Mouse (Mus musculus) hindbrain, embryonic 10.5 days (tissue): ENCODE data around the gene Chd2. TPM values are rescaled to one million over a fixed set of nuclear protein-coding genes. Genes with fewer than 3 reads are reported as not detected.

Experiments used
- DNase-seq: peaks from one replicate; pipeline ENCODE4 v3.0.0-alpha.2; 2017; ENCODE audit warnings: low spot score
- H3K27ac ChIP-seq: fragments of 300-500 bp; sonication (generic); 2 replicates; pipeline ENCODE4 v1.5.1; 2016; ENCODE audit warnings: mild to moderate bottlenecking, moderate library complexity
- H3K27me3 ChIP-seq: fragments of 300-500 bp; sonication (generic); 2 replicates; pipeline ENCODE4 v1.6.1; 2016; ENCODE audit warnings: mild to moderate bottlenecking; ENCODE audit not compliant: poor library complexity, insufficient read depth, severe bottlenecking
- H3K36me3 ChIP-seq: fragments of 300-500 bp; sonication (generic); 2 replicates; pipeline ENCODE4 v1.6.1; 2016; ENCODE audit warnings: mild to moderate bottlenecking, moderate library complexity
- H3K4me1 ChIP-seq: fragments of 300-500 bp; sonication (generic); replicated peaks from 2 replicates; pipeline ENCODE4 v1.6.1; 2016; ENCODE audit warnings: mild to moderate bottlenecking
- H3K4me3 ChIP-seq: fragments of 300-500 bp; sonication (generic); 2 replicates; pipeline ENCODE4 v1.5.1; 2016; ENCODE audit warnings: mild to moderate bottlenecking, moderate library complexity
- H3K9me3 ChIP-seq: fragments of 300-500 bp; sonication (generic); 2 replicates; pipeline ENCODE4 v1.6.1; 2016; ENCODE audit warnings: mild to moderate bottlenecking, moderate library complexity
- WGBS: fragments of 180-500 bp; shearing (Covaris S2); methylation state at CpG from one replicate; pipeline ENCODE4 v1.1.7; 2016; 5-methylcytosine and 5-hydroxymethylcytosine counted together
- polyA plus RNA-seq: library from polyadenylated mRNA; unstranded; fragments of >200 nt; fragmentation: Nextera tagmentation; extraction: Ambion mirVana; gene quantifications from 2 replicates; pipeline ENCODE4 v1.2.1, GENCODE M21; 2016

The Chd2 gene
- polyA plus RNA-seq, 1 experiment from 2014 or later = 37.1 TPM

GRCm38 (mm10) chr7:73412419-73412818 lies 129.2 kb downstream of the Chd2 start:
- no peak for DNase-seq
- H3K27ac ChIP-seq = peak overlapping the region; percentile 8; the same call in 1 of the 2 replicates
- WGBS = 87% methylated on average over 7 of the region's 7 CpGs
- peaks cover 100% of the 10 kb centered on the region for H3K36me3 ChIP-seq
- H3K4me3 ChIP-seq = no peak overlapping the region
- no peaks in the 10 kb centered on the region for H3K27me3 ChIP-seq
- peaks cover 59% of the 10 kb centered on the region for H3K4me1 ChIP-seq
- H3K9me3 ChIP-seq = no peaks in the 10 kb centered on the region

GRCm38 (mm10) chr7:73411986-73412385 lies 129.6 kb downstream of the Chd2 start:
- WGBS = 97% methylated on average over 4 of the region's 4 CpGs
- H3K4me1 ChIP-seq = peaks cover 58% of the 10 kb centered on the region
- peaks cover 100% of the 10 kb centered on the region for H3K36me3 ChIP-seq
- 0 out of 2 replicates have a peak overlapping the region, but pooled peaks have one; percentile 8 for H3K27ac ChIP-seq
- no peak for DNase-seq
- H3K9me3 ChIP-seq = no peaks in the 10 kb centered on the region
- no peak overlapping the region for H3K4me3 ChIP-seq
- no peaks in the 10 kb centered on the region for H3K27me3 ChIP-seq

GRCm38 (mm10) chr7:73411523-73411922 lies 130.1 kb downstream of the Chd2 start:
- 73% methylated on average over 7 of the region's 7 CpGs for WGBS
- Histone ChIP-seq H3K27me3 (no peaks in the 10 kb centered on the region), H3K27ac (no peak overlapping the region), H3K4me3 (no peak overlapping the region), H3K36me3 (peaks cover 100% of the 10 kb centered on the region), H3K4me1 (peaks cover 55% of the 10 kb centered on the region), H3K9me3 (peaks cover 3% of the 10 kb centered on the region; the same call in 1 of the 2 replicates)
- DNase-seq = no peak

GRCm38 (mm10) chr7:73405550-73405949 lies 136.1 kb downstream of the Chd2 start:
- 92% methylated on average over 11 of the region's 11 CpGs for WGBS
- H3K4me1 ChIP-seq = peaks cover 40% of the 10 kb centered on the region
- DNase-seq = no peak
- H3K9me3 ChIP-seq = peaks cover 13% of the 10 kb centered on the region; the same call in 1 of the 2 replicates
- H3K27ac ChIP-seq = no peak overlapping the region
- no peaks in the 10 kb centered on the region for H3K27me3 ChIP-seq
- H3K4me3 ChIP-seq = no peak overlapping the region
- H3K36me3 ChIP-seq = peaks cover 92% of the 10 kb centered on the region

GRCm38 (mm10) chr7:73403538-73403937 lies 138.1 kb downstream of the Chd2 start:
- peaks cover 75% of the 10 kb centered on the region for H3K36me3 ChIP-seq
- no peak overlapping the region for H3K4me3 ChIP-seq
- H3K4me1 ChIP-seq = peaks cover 53% of the 10 kb centered on the region
- no peak for DNase-seq
- H3K27ac ChIP-seq = peak overlapping the region; percentile 46; the same call in 1 of the 2 replicates
- peaks cover 13% of the 10 kb centered on the region; the same call in 1 of the 2 replicates for H3K9me3 ChIP-seq
- WGBS = 42% methylated on average over 3 of the region's 3 CpGs
- H3K27me3 ChIP-seq = no peaks in the 10 kb centered on the region

GRCm38 (mm10) chr7:73402671-73403070 lies 139.0 kb downstream of the Chd2 start:
- Histone ChIP-seq H3K4me3 (no peak overlapping the region), H3K9me3 (peaks cover 13% of the 10 kb centered on the region; the same call in 1 of the 2 replicates), H3K27ac (peak overlapping the region; percentile 46), H3K36me3 (peaks cover 75% of the 10 kb centered on the region), H3K27me3 (no peaks in the 10 kb centered on the region), H3K4me1 (peaks cover 62% of the 10 kb centered on the region)
- 84% methylated on average over 1 of the region's 1 CpGs for WGBS
- DNase-seq = no peak

GRCm38 (mm10) chr7:73402106-73402505 lies 139.5 kb downstream of the Chd2 start:
- Histone ChIP-seq H3K27ac (no peak overlapping the region), H3K9me3 (peaks cover 13% of the 10 kb centered on the region; the same call in 1 of the 2 replicates), H3K4me1 (peaks cover 67% of the 10 kb centered on the region), H3K27me3 (no peaks in the 10 kb centered on the region), H3K36me3 (peaks cover 74% of the 10 kb centered on the region), H3K4me3 (no peak overlapping the region)
- DNase-seq = no peak
- WGBS = 69% methylated on average over 2 of the region's 2 CpGs

- H3K36me3 ChIP-seq = peaks cover 73% of the 10 kb centered on the region
- DNase-seq = peak; percentile 67
Measured at GRCm38 (mm10) chr7:73400051-73400916, 141.3 kb downstream of the Chd2 start.

GRCm38 (mm10) chr7:73399501-73400044 lies 142.1 kb downstream of the Chd2 start:
- WGBS = 2% methylated on average over 19 of the region's 19 CpGs
- H3K27me3 ChIP-seq = no peaks in the 10 kb centered on the region; the same call in 1 of the 2 replicates
- DNase-seq = peak; percentile 82
- H3K4me3 ChIP-seq = peak overlapping the region; percentile 49
- no peaks in the 10 kb centered on the region for H3K9me3 ChIP-seq
- peaks cover 89% of the 10 kb centered on the region for H3K4me1 ChIP-seq
- peak overlapping the region; percentile 87 for H3K27ac ChIP-seq
- peaks cover 73% of the 10 kb centered on the region for H3K36me3 ChIP-seq

More at GRCm38 (mm10) chr7:73400051-73400916, 141.3 kb downstream of the Chd2 start:
- Histone ChIP-seq H3K27me3 (no peaks in the 10 kb centered on the region; the same call in 1 of the 2 replicates), H3K9me3 (no peaks in the 10 kb centered on the region), H3K4me1 (peaks cover 82% of the 10 kb centered on the region), H3K4me3 (peak overlapping the region; percentile 49), H3K27ac (peak overlapping the region; percentile 87)
- WGBS = 15% methylated on average over 20 of the region's 20 CpGs

GRCm38 (mm10) chr7:73398806-73399442 lies 142.7 kb downstream of the Chd2 start:
- 10% methylated on average over 19 of the region's 19 CpGs for WGBS
- H3K4me3 ChIP-seq = peak overlapping the region; percentile 49
- no peaks in the 10 kb centered on the region; the same call in 1 of the 2 replicates for H3K27me3 ChIP-seq
- no peak for DNase-seq
- no peaks in the 10 kb centered on the region for H3K9me3 ChIP-seq
- peaks cover 96% of the 10 kb centered on the region for H3K4me1 ChIP-seq
- H3K36me3 ChIP-seq = peaks cover 73% of the 10 kb centered on the region
- H3K27ac ChIP-seq = peak overlapping the region; percentile 87

- no peaks in the 10 kb centered on the region for H3K9me3 ChIP-seq
- peak; percentile 72 for DNase-seq
- H3K27me3 ChIP-seq = no peaks in the 10 kb centered on the region; the same call in 1 of the 2 replicates
- peak overlapping the region; percentile 87 for H3K27ac ChIP-seq
- peaks cover 70% of the 10 kb centered on the region for H3K36me3 ChIP-seq
- H3K4me3 ChIP-seq = peak overlapping the region; percentile 49
- H3K4me1 ChIP-seq = peaks cover 96% of the 10 kb centered on the region
- WGBS = 7% methylated on average over 11 of the region's 11 CpGs
Measured at GRCm38 (mm10) chr7:73398319-73398718, 143.3 kb downstream of the Chd2 start.

GRCm38 (mm10) chr7:73394013-73394409 lies 147.6 kb downstream of the Chd2 start:
- no peak for DNase-seq
- Histone ChIP-seq H3K36me3 (peaks cover 63% of the 10 kb centered on the region), H3K4me3 (peak overlapping the region; percentile 94), H3K27me3 (no peaks in the 10 kb centered on the region; the same call in 1 of the 2 replicates), H3K4me1 (peaks cover 94% of the 10 kb centered on the region), H3K27ac (peak overlapping the region; percentile 94), H3K9me3 (no peaks in the 10 kb centered on the region)
- 58% methylated on average over 4 of the region's 4 CpGs for WGBS
